Mouse (Mus musculus) common myeloid progenitor, adult 5-6 weeks (primary cell): ENCODE measurements around the gene Adamtsl1. TPM values are rescaled to one million over a fixed set of nuclear protein-coding genes. Genes with fewer than 3 reads are reported as not detected.

Source experiments
- ATAC-seq: replicated peaks from 2 replicates; pipeline ENCODE4 v1.8.0; 2016; ENCODE audit warnings: low read depth, mild to moderate bottlenecking, moderate TSS enrichment, inconsistent platforms; ENCODE audit not compliant: poor library complexity, severe bottlenecking
- total RNA-seq: library from RNA; stranded (forward); fragments of 200-1000, 187-1606 nt; gene quantifications from 2 replicates; pipeline ENCODE4 v1.2.3, GENCODE M21; 2017

Gene Adamtsl1
- total RNA-seq, 1 experiment from 2014 or later, result 0.23 TPM

- ATAC-seq, result no peak
Observed at GRCm38 (mm10) chr4:85669271-85669670, 155.3 kb downstream of the Adamtsl1 start.

- no peak for ATAC-seq
Observed at GRCm38 (mm10) chr4:85669735-85670134, 155.8 kb downstream of the Adamtsl1 start.

- no peak for ATAC-seq
Observed at GRCm38 (mm10) chr4:85672290-85672689, 158.3 kb downstream of the Adamtsl1 start.

- ATAC-seq, result no peak
Observed at GRCm38 (mm10) chr4:85677621-85678020, 163.6 kb downstream of the Adamtsl1 start.

GRCm38 (mm10) chr4:85686160-85686559 is 172.2 kb downstream of the Adamtsl1 start:
- no peak for ATAC-seq

GRCm38 (mm10) chr4:85695237-85695636 is 181.3 kb downstream of the Adamtsl1 start:
- ATAC-seq, result no peak

- no peak for ATAC-seq
Observed at GRCm38 (mm10) chr4:85707352-85708057, 193.5 kb downstream of the Adamtsl1 start.

- ATAC-seq, result peak; percentile 50; the same call in 1 of the 2 replicates
Observed at GRCm38 (mm10) chr4:85709636-85710035, 195.7 kb downstream of the Adamtsl1 start.

- no peak for ATAC-seq
Observed at GRCm38 (mm10) chr4:85724999-85725398, 211.0 kb downstream of the Adamtsl1 start.

GRCm38 (mm10) chr4:85727731-85728130 is 213.8 kb downstream of the Adamtsl1 start:
- no peak for ATAC-seq

GRCm38 (mm10) chr4:85728416-85728815 is 214.4 kb downstream of the Adamtsl1 start:
- ATAC-seq, result no peak

GRCm38 (mm10) chr4:85740478-85740877 is 226.5 kb downstream of the Adamtsl1 start:
- ATAC-seq, result no peak

GRCm38 (mm10) chr4:85741825-85742391 is 227.9 kb downstream of the Adamtsl1 start:
- ATAC-seq, result 0 out of 2 replicates have a peak, but pooled peaks have one; percentile 36

GRCm38 (mm10) chr4:85743427-85743826 is 229.5 kb downstream of the Adamtsl1 start:
- ATAC-seq, result no peak

- no peak for ATAC-seq
Observed at GRCm38 (mm10) chr4:85762684-85763083, 248.7 kb downstream of the Adamtsl1 start.

GRCm38 (mm10) chr4:85763161-85764014 is 249.4 kb downstream of the Adamtsl1 start:
- no peak for ATAC-seq

GRCm38 (mm10) chr4:85764015-85764450 is 250.1 kb downstream of the Adamtsl1 start:
- no peak for ATAC-seq

- no peak for ATAC-seq
Observed at GRCm38 (mm10) chr4:85764476-85764875, 250.5 kb downstream of the Adamtsl1 start.

- no peak for ATAC-seq
Observed at GRCm38 (mm10) chr4:85767666-85768065, 253.7 kb downstream of the Adamtsl1 start.

- no peak for ATAC-seq
Observed at GRCm38 (mm10) chr4:85768107-85768506, 254.1 kb downstream of the Adamtsl1 start.

- no peak for ATAC-seq
Observed at GRCm38 (mm10) chr4:85782511-85782910, 268.5 kb downstream of the Adamtsl1 start.
